ENCODE assay signal across 9 mouse cellular contexts in the genomic region with DNA sequence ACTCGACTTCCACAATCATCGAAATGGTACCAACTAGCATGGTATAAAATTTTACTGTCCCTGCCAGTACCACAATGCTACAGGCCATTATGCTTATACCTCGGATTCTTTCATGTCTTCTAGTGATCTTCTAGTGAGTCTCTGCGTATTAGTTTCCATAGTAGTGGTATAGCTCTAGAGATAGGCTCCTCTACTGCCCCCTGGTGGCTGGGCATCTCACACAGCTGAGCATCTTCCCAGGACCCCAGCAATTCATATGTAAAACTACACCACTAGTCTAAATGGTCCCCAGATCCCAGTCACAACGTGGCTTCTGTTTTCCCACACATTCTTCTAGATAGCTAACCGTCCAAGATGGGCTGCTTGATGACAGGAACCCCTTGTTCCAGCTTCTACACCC. TPM values are rescaled to one million over a fixed set of nuclear protein-coding genes. Genes with fewer than 3 reads are reported as not detected.
DNase-seq lines count a peak whose midpoint lies in the region; ATAC-seq and TF ChIP-seq lines count a peak whose summit lies in the region.
"Had no signal": no experiment of that assay in that cellular context is flagged by ENCODE, and none has a peak within 500 bp of the region (broad histone marks: within the 10 kb centered on the region; RNA-seq: fewer than 3 reads in every experiment).

No protein-coding gene starts in this region.

- H3K9me3 ChIP-seq in midbrain, embryonic 10.5 days (replicated peaks), result no peaks in the 10 kb centered on the region
- no peaks in the 10 kb centered on the region for H3K9me3 ChIP-seq in midbrain, embryonic 11.5 days (ENCODE audit: control insufficient read depth, low read length)
- H3K9me3 ChIP-seq in embryonic facial prominence, embryonic 14.5 days (ENCODE audit: control insufficient read depth, low read length), result no peaks in the 10 kb centered on the region
- no peaks in the 10 kb centered on the region for H3K9me3 ChIP-seq in liver, embryonic 14.5 days (ENCODE audit: control insufficient read depth, low read length)
- H3K9me3 ChIP-seq: megakaryocyte, embryonic 14.5 days had no signal

- 0 out of 2 replicates have a peak overlapping the region, but pooled peaks have one; percentile 4 for H3K27ac ChIP-seq in midbrain, embryonic 10.5 days (replicated peaks)
- no peak overlapping the region for H3K27ac ChIP-seq in midbrain, embryonic 11.5 days (ENCODE audit: low read depth, low read length)
- H3K27ac ChIP-seq in embryonic facial prominence, embryonic 14.5 days (replicated peaks; ENCODE audit: low read depth, low read length), result 0 out of 2 replicates have a peak overlapping the region, but pooled peaks have one; percentile 28
- no peak overlapping the region for H3K27ac ChIP-seq in liver, embryonic 14.5 days

- peak; percentile 74 for TF ChIP-seq CTCF in liver, embryonic 14.5 days (IDR thresholded peaks at IDR 0.05; ENCODE audit: low read depth)

- TF ChIP-seq EP300 in liver, embryonic 14.5 days (IDR thresholded peaks at IDR 0.05; ENCODE audit: low read depth), result no peak

- peak; percentile 31 for DNase-seq in midbrain, embryonic 10.5 days (ENCODE audit: low spot score)
- DNase-seq in midbrain, embryonic 11.5 days (ENCODE audit: low spot score, missing footprints), result no peak
- DNase-seq in WW6 (ENCODE audit: low read depth, low spot score), result peak; percentile 45
- peak; percentile 37 for DNase-seq in embryonic facial prominence, embryonic 14.5 days (ENCODE audit: low spot score)
- DNase-seq in heart, postnatal 4 days, result peak; percentile 67
- peak in 2 of 3 experiments; percentile 14 to 23 for DNase-seq in liver, embryonic 14.5 days (ENCODE audit: low read depth in 3 of 3, low spot score in 3 of 3)
- DNase-seq in skeletal muscle tissue, adult 2 months (ENCODE audit: low read depth, low spot score), result peak; percentile 22
- DNase-seq in ovary, postnatal 14 days (ENCODE audit: low spot score), result no peak

- H3K9ac ChIP-seq in midbrain, embryonic 11.5 days (ENCODE audit: low read length), result no peak overlapping the region
- H3K9ac ChIP-seq in embryonic facial prominence, embryonic 14.5 days (ENCODE audit: low read depth, low read length), result no peak overlapping the region
- no peak overlapping the region for H3K9ac ChIP-seq in liver, embryonic 14.5 days (replicated peaks)

- no peaks in the 10 kb centered on the region for H3K36me3 ChIP-seq in midbrain, embryonic 10.5 days
- no peaks in the 10 kb centered on the region for H3K36me3 ChIP-seq in midbrain, embryonic 11.5 days (ENCODE audit: control insufficient read depth, insufficient read depth, low read length)
- H3K36me3 ChIP-seq in embryonic facial prominence, embryonic 14.5 days (ENCODE audit: control insufficient read depth, insufficient read depth, low read length), result no peaks in the 10 kb centered on the region
- no peaks in the 10 kb centered on the region for H3K36me3 ChIP-seq in liver, embryonic 14.5 days (replicated peaks; ENCODE audit: control insufficient read depth, insufficient read depth, low read depth)

- 73% methylated on average over 6 of the region's 6 CpGs for WGBS in midbrain, embryonic 10.5 days
- 69% methylated on average over 6 of the region's 6 CpGs for WGBS in midbrain, embryonic 11.5 days
- WGBS in embryonic facial prominence, embryonic 14.5 days, result 67% methylated on average over 6 of the region's 6 CpGs
- 45% methylated on average over 6 of the region's 6 CpGs for WGBS in liver, embryonic 14.5 days (ENCODE audit: insufficient replicate concordance)

- H3K4me3 ChIP-seq in midbrain, embryonic 10.5 days, result no peak overlapping the region
- no peak overlapping the region for H3K4me3 ChIP-seq in midbrain, embryonic 11.5 days (ENCODE audit: low read depth, low read length)
- no peak overlapping the region for H3K4me3 ChIP-seq in embryonic facial prominence, embryonic 14.5 days (ENCODE audit: low read depth, low read length)
- no peak overlapping the region for H3K4me3 ChIP-seq in liver, embryonic 14.5 days (ENCODE audit: insufficient read depth in 1 of 2, low read depth in 2 of 2, low read length in 2 of 2)
- H3K4me3 ChIP-seq: megakaryocyte, embryonic 14.5 days had no signal

- H3K4me2 ChIP-seq in midbrain, embryonic 11.5 days, result no peak overlapping the region
- H3K4me2 ChIP-seq in embryonic facial prominence, embryonic 14.5 days (ENCODE audit: low read depth, low read length), result peak overlapping the region; percentile 28; the same call in 1 of the 2 replicates
- no peak overlapping the region for H3K4me2 ChIP-seq in liver, embryonic 14.5 days (ENCODE audit: low read depth)

- no peaks in the 10 kb centered on the region for H3K27me3 ChIP-seq in midbrain, embryonic 10.5 days (ENCODE audit: low read depth, poor library complexity, severe bottlenecking)
- H3K27me3 ChIP-seq in midbrain, embryonic 11.5 days (ENCODE audit: control insufficient read depth, insufficient read depth, low read length), result no peaks in the 10 kb centered on the region
- H3K27me3 ChIP-seq in embryonic facial prominence, embryonic 14.5 days (replicated peaks; ENCODE audit: control insufficient read depth, insufficient read depth, low read length), result no peaks in the 10 kb centered on the region
- no peaks in the 10 kb centered on the region for H3K27me3 ChIP-seq in liver, embryonic 14.5 days (ENCODE audit: control insufficient read depth, insufficient read depth, low read length)
- H3K27me3 ChIP-seq: megakaryocyte, embryonic 14.5 days had no signal

- ATAC-seq in midbrain, embryonic 11.5 days (ENCODE audit: low FRiP score), result no peak
- 0 out of 2 replicates have a peak, but pooled peaks have one; percentile 26 for ATAC-seq in embryonic facial prominence, embryonic 14.5 days (ENCODE audit: low read depth)
- no peak for ATAC-seq in liver, embryonic 14.5 days (ENCODE audit: insufficient read depth)

- H3K4me1 ChIP-seq in midbrain, embryonic 10.5 days, result peaks cover 10% of the 10 kb centered on the region; the same call in 1 of the 2 replicates
- H3K4me1 ChIP-seq in midbrain, embryonic 11.5 days (ENCODE audit: control insufficient read depth, insufficient read depth, low read length), result peaks cover 5% of the 10 kb centered on the region; the same call in 1 of the 2 replicates
- H3K4me1 ChIP-seq in embryonic facial prominence, embryonic 14.5 days (ENCODE audit: control insufficient read depth, insufficient read depth, low read length), result peaks cover 6% of the 10 kb centered on the region; the same call in 1 of the 2 replicates
- 0 out of 4 replicates have a peak, but pooled peaks cover 0 to 4% of the 10 kb centered on the region in 2 experiments for H3K4me1 ChIP-seq in liver, embryonic 14.5 days (replicated peaks; ENCODE audit: control insufficient read depth in 2 of 2, insufficient read depth in 2 of 2, low read length in 1 of 2)

RNA-seq across cellular contexts. Expression of gene Nsun7, which starts 59.6 kb away (rescaled TPM):
- polyA plus RNA-seq in midbrain, embryonic 10.5 days (2016; fragmentation: Nextera tagmentation; extraction: Ambion mirVana), result 0.26 and 0.57 TPM in 2 replicates
- 0.49 and 0.62 TPM in 2 replicates for polyA plus RNA-seq in midbrain, embryonic 11.5 days (2014; fragmentation: Nextera tagmentation; extraction: Ambion mirVana)
- polyA plus RNA-seq in embryonic facial prominence, embryonic 14.5 days (2014; fragmentation: Nextera tagmentation; extraction: Ambion mirVana), result 0.65 and 0.97 TPM in 2 replicates
- under 1 TPM; 0.19 to 0.25 TPM for total RNA-seq in heart, postnatal 4 days (2021)
- 0.02 and 0.04 TPM in 2 replicates for polyA plus RNA-seq in liver, embryonic 14.5 days (2012; rRNA removed)
- not detected in 2 replicates for polyA plus RNA-seq in liver, embryonic 14.5 days (2014; fragmentation: Nextera tagmentation; extraction: Ambion mirVana)

Comparison
In these comparisons a context has a peak if more than half of its experiments do, and no peak if none do; other contexts are left out.
1. DNase-seq: peak in midbrain, embryonic 10.5 days (single experiment), WW6 (single experiment), embryonic facial prominence, embryonic 14.5 days (single experiment), heart, postnatal 4 days (single experiment), liver, embryonic 14.5 days (2 of 3) and skeletal muscle tissue, adult 2 months (single experiment); none in midbrain, embryonic 11.5 days (single experiment) and ovary, postnatal 14 days (single experiment).
2. H3K27ac ChIP-seq: peak in midbrain, embryonic 10.5 days (single experiment) and embryonic facial prominence, embryonic 14.5 days (single experiment); none in midbrain, embryonic 11.5 days (single experiment) and liver, embryonic 14.5 days (single experiment).